In the genomic region with DNA sequence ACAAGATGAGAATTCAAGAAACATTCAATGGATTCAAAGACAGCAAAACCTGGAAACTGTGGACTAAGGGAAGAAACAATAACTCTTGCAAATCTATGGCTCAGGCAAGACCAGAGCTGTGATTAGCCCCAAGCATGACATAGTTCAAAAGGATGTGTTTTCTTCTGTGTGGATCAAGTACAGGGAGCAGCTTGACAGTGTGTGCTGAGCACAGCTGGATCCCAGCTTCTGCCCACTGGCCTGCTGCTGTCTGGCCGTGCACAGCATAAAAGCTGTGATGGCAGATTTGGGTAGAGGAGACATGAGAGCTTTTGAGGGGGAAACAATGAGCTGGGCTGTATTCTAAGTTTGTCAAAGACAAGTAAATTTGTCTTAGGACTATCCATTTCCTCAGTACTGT, we compare ENCODE assay signal across 18 mouse cellular contexts.
DNase-seq lines count a peak whose midpoint lies in the region; ATAC-seq and TF ChIP-seq lines count a peak whose summit lies in the region.
"Had no signal": no experiment of that assay in that cellular context is flagged by ENCODE, and none has a peak within 500 bp of the region (broad histone marks: within the 10 kb centered on the region; RNA-seq: fewer than 3 reads in every experiment).

No protein-coding gene starts in this region.

- no peaks in the 10 kb centered on the region for H3K4me1 ChIP-seq in hindbrain, postnatal 0 days (ENCODE audit: insufficient read depth, low read length)
- H3K4me1 ChIP-seq in hindbrain, embryonic 16.5 days (ENCODE audit: control insufficient read depth, insufficient read depth, low read depth, low read length): no peaks in the 10 kb centered on the region; the same call in 1 of the 2 replicates
- H3K4me1 ChIP-seq in midbrain, embryonic 14.5 days (ENCODE audit: control insufficient read depth, insufficient read depth, low read length): no peaks in the 10 kb centered on the region
- H3K4me1 ChIP-seq: embryonic facial prominence, embryonic 12.5 days; forebrain, embryonic 15.5 days; heart, embryonic 15.5 days; hindbrain, embryonic 15.5 days had no signal

- H3K4me3 ChIP-seq in hindbrain, postnatal 0 days (ENCODE audit: low read length): no peak overlapping the region
- no peak overlapping the region for H3K4me3 ChIP-seq in hindbrain, embryonic 16.5 days (ENCODE audit: low read length)
- H3K4me3 ChIP-seq in midbrain, embryonic 14.5 days (replicated peaks; ENCODE audit: low read depth, low read length): no peak overlapping the region
- H3K4me3 ChIP-seq: embryonic facial prominence, embryonic 12.5 days; forebrain, embryonic 15.5 days; heart, adult 2 months; heart, embryonic 15.5 days; hindbrain, embryonic 15.5 days had no signal

- DNase-seq in hindbrain, postnatal 0 days (ENCODE audit: low spot score): peak; percentile 33
- DNase-seq in retina, embryonic 14.5 days (ENCODE audit: low spot score): peak; percentile 17
- no peak for DNase-seq in retina, postnatal 1 day
- DNase-seq in midbrain, embryonic 14.5 days: peak; percentile 21
- no peak for DNase-seq in gastrocnemius, postnatal 25 days
- DNase-seq in urinary bladder, postnatal 4 days (ENCODE audit: low spot score in 2 of 2): no peak
- DNase-seq: adrenal gland, adult 2 months; adrenal gland, postnatal 36 days; cerebellum, adult 11-12 months; cerebellum, adult 9-11 months; heart, adult 2 months; heart, postnatal 14 days had no signal

- H3K36me3 ChIP-seq in hindbrain, postnatal 0 days (ENCODE audit: insufficient read depth, low read length): no peaks in the 10 kb centered on the region
- H3K36me3 ChIP-seq in hindbrain, embryonic 16.5 days (ENCODE audit: control insufficient read depth, insufficient read depth, low read length): no peaks in the 10 kb centered on the region
- no peaks in the 10 kb centered on the region for H3K36me3 ChIP-seq in midbrain, embryonic 14.5 days (ENCODE audit: control insufficient read depth, insufficient read depth, low read length)
- H3K36me3 ChIP-seq: embryonic facial prominence, embryonic 12.5 days; forebrain, embryonic 15.5 days; heart, embryonic 15.5 days; hindbrain, embryonic 15.5 days had no signal

- TF ChIP-seq CTCF in hindbrain, postnatal 0 days (IDR thresholded peaks at IDR 0.05; ENCODE audit: low read depth): no peak

- H3K9ac ChIP-seq in hindbrain, postnatal 0 days (replicated peaks; ENCODE audit: low read length): no peak overlapping the region
- H3K9ac ChIP-seq in hindbrain, embryonic 16.5 days (ENCODE audit: low read depth, low read length): no peak overlapping the region
- no peak overlapping the region for H3K9ac ChIP-seq in midbrain, embryonic 14.5 days (replicated peaks; ENCODE audit: low read length)
- H3K9ac ChIP-seq: embryonic facial prominence, embryonic 12.5 days; forebrain, embryonic 15.5 days; heart, embryonic 15.5 days; hindbrain, embryonic 15.5 days had no signal

- whole genome bisulfite sequencing in hindbrain, postnatal 0 days: 21% methylated on average over 1 of the region's 1 CpGs
- WGBS in hindbrain, embryonic 16.5 days: 25% methylated on average over 1 of the region's 1 CpGs
- WGBS in midbrain, embryonic 14.5 days: 0% methylated on average over 1 of the region's 1 CpGs

- H3K9me3 ChIP-seq in hindbrain, postnatal 0 days (ENCODE audit: low read length): no peaks in the 10 kb centered on the region
- H3K9me3 ChIP-seq in hindbrain, embryonic 16.5 days (ENCODE audit: control insufficient read depth, low read length): no peaks in the 10 kb centered on the region
- H3K9me3 ChIP-seq in midbrain, embryonic 14.5 days (ENCODE audit: control insufficient read depth, low read length): no peaks in the 10 kb centered on the region
- H3K9me3 ChIP-seq: embryonic facial prominence, embryonic 12.5 days; forebrain, embryonic 15.5 days; heart, embryonic 15.5 days; hindbrain, embryonic 15.5 days had no signal

- H3K27me3 ChIP-seq in hindbrain, postnatal 0 days (ENCODE audit: insufficient read depth, low read length): no peaks in the 10 kb centered on the region
- H3K27me3 ChIP-seq in hindbrain, embryonic 16.5 days (replicated peaks; ENCODE audit: control insufficient read depth, insufficient read depth, low read length): no peaks in the 10 kb centered on the region
- no peaks in the 10 kb centered on the region for H3K27me3 ChIP-seq in midbrain, embryonic 14.5 days (ENCODE audit: control insufficient read depth, insufficient read depth, low read length)
- H3K27me3 ChIP-seq: embryonic facial prominence, embryonic 12.5 days; forebrain, embryonic 15.5 days; heart, embryonic 15.5 days; hindbrain, embryonic 15.5 days had no signal

- peak; percentile 70; the same call in 1 of the 2 replicates for ATAC-seq in hindbrain, postnatal 0 days
- no peak; the same call in 1 of the 2 replicates for ATAC-seq in hindbrain, embryonic 16.5 days
- no peak for ATAC-seq in midbrain, embryonic 14.5 days (ENCODE audit: low FRiP score, low TSS enrichment)
- ATAC-seq: forebrain, embryonic 15.5 days had no signal

- H3K4me2 ChIP-seq in hindbrain, postnatal 0 days (ENCODE audit: low read depth, low read length): no peak overlapping the region
- no peak overlapping the region for H3K4me2 ChIP-seq in hindbrain, embryonic 16.5 days (ENCODE audit: low read length)
- no peak overlapping the region for H3K4me2 ChIP-seq in midbrain, embryonic 14.5 days (ENCODE audit: low read length)
- H3K4me2 ChIP-seq: embryonic facial prominence, embryonic 12.5 days; forebrain, embryonic 15.5 days; heart, embryonic 11.5 days; heart, embryonic 15.5 days; hindbrain, embryonic 15.5 days had no signal

- H3K27ac ChIP-seq in hindbrain, postnatal 0 days: no peak overlapping the region
- H3K27ac ChIP-seq in hindbrain, embryonic 16.5 days (ENCODE audit: low read depth, low read length): no peak overlapping the region
- no peak overlapping the region for H3K27ac ChIP-seq in midbrain, embryonic 14.5 days (replicated peaks; ENCODE audit: low read depth, low read length)
- H3K27ac ChIP-seq: embryonic facial prominence, embryonic 12.5 days; forebrain, embryonic 15.5 days; heart, adult 2 months; heart, embryonic 15.5 days; hindbrain, embryonic 15.5 days had no signal

Comparison
In these comparisons a context has a peak if more than half of its experiments do, and no peak if none do; other contexts are left out.
1. DNase-seq: peak in hindbrain, postnatal 0 days (single experiment), retina, embryonic 14.5 days (single experiment) and midbrain, embryonic 14.5 days (single experiment); none in retina, postnatal 1 day (single experiment), gastrocnemius, postnatal 25 days (single experiment) and urinary bladder, postnatal 4 days (0 of 2).